31 mouse cellular contexts compared by ENCODE assay signal in genomic region chr6:110776046-110776445, GRCm38 (mm10).
"Had no signal": no experiment of that assay in that cellular context is flagged by ENCODE, and none has a peak within 500 bp of the region (broad histone marks: within the 10 kb centered on the region; RNA-seq: fewer than 3 reads in every experiment).

No protein-coding gene starts in this region.

- DNase-seq: left cerebral cortex, postnatal 4 days; liver; liver, embryonic 13.5 days; liver, postnatal 0 days; lung, adult 18-20 months; lung, adult 2 months; lung, embryonic 14.5 days; lung, postnatal 10 days; lung, postnatal 14 days; lung, postnatal 36 days; lung, postnatal 4 days; midbrain, embryonic 14.5 days had no signal

- H3K4me1 ChIP-seq: limb, embryonic 10.5 days; limb, embryonic 12.5 days; limb, embryonic 13.5 days; limb, embryonic 15.5 days; liver, embryonic 12.5 days; liver, embryonic 13.5 days; liver, embryonic 15.5 days; lung, embryonic 15.5 days; megakaryocyte, embryonic 14.5 days; midbrain, embryonic 12.5 days; midbrain, embryonic 13.5 days had no signal

- H3K27me3 ChIP-seq: limb, embryonic 12.5 days; limb, embryonic 13.5 days; limb, embryonic 15.5 days; liver, embryonic 12.5 days; liver, embryonic 13.5 days; liver, embryonic 15.5 days; lung, embryonic 15.5 days; megakaryocyte, embryonic 14.5 days; midbrain, embryonic 12.5 days; midbrain, embryonic 13.5 days; midbrain, embryonic 15.5 days had no signal

- H3K9me3 ChIP-seq: limb, embryonic 10.5 days; limb, embryonic 12.5 days; limb, embryonic 13.5 days; limb, embryonic 15.5 days; liver, embryonic 12.5 days; liver, embryonic 13.5 days; liver, embryonic 15.5 days; lung, embryonic 15.5 days; megakaryocyte, embryonic 14.5 days; midbrain, embryonic 10.5 days; midbrain, embryonic 12.5 days; midbrain, embryonic 13.5 days; midbrain, embryonic 15.5 days had no signal

- ATAC-seq: liver, embryonic 12.5 days; liver, postnatal 0 days; lung, postnatal 0 days; midbrain, embryonic 13.5 days; midbrain, embryonic 15.5 days; midbrain, embryonic 16.5 days had no signal

- H3K4me2 ChIP-seq: limb, embryonic 12.5 days; limb, embryonic 13.5 days; limb, embryonic 15.5 days; liver, embryonic 11.5 days; liver, embryonic 12.5 days; liver, embryonic 13.5 days; liver, embryonic 15.5 days; lung, embryonic 14.5 days; lung, embryonic 15.5 days; midbrain, embryonic 11.5 days; midbrain, embryonic 12.5 days; midbrain, embryonic 13.5 days; midbrain, embryonic 15.5 days had no signal

- H3K36me3 ChIP-seq: limb, embryonic 10.5 days; limb, embryonic 12.5 days; limb, embryonic 13.5 days; limb, embryonic 15.5 days; liver, embryonic 12.5 days; liver, embryonic 13.5 days; liver, embryonic 15.5 days; lung, embryonic 15.5 days; midbrain, embryonic 10.5 days; midbrain, embryonic 12.5 days; midbrain, embryonic 13.5 days; midbrain, embryonic 15.5 days had no signal

- H3K9ac ChIP-seq: limb, embryonic 12.5 days; limb, embryonic 13.5 days; limb, embryonic 15.5 days; liver, embryonic 12.5 days; liver, embryonic 13.5 days; liver, embryonic 14.5 days; liver, embryonic 15.5 days; liver, postnatal 0 days; lung, embryonic 14.5 days; lung, embryonic 15.5 days; midbrain, embryonic 12.5 days; midbrain, embryonic 13.5 days; midbrain, embryonic 15.5 days had no signal

- H3K27ac ChIP-seq: limb, embryonic 10.5 days; limb, embryonic 12.5 days; limb, embryonic 13.5 days; limb, embryonic 15.5 days; liver, embryonic 12.5 days; liver, embryonic 13.5 days; liver, embryonic 14.5 days; liver, embryonic 15.5 days; lung, embryonic 15.5 days; macrophage; midbrain, embryonic 10.5 days; midbrain, embryonic 12.5 days; midbrain, embryonic 13.5 days; midbrain, embryonic 15.5 days had no signal

- H3K4me3 ChIP-seq: limb, embryonic 10.5 days; limb, embryonic 12.5 days; limb, embryonic 13.5 days; limb, embryonic 15.5 days; liver, embryonic 12.5 days; liver, embryonic 13.5 days; liver, embryonic 15.5 days; lung, embryonic 15.5 days; megakaryocyte, embryonic 14.5 days; midbrain, embryonic 10.5 days; midbrain, embryonic 12.5 days; midbrain, embryonic 13.5 days; midbrain, embryonic 15.5 days; myocyte had no signal
